Mouse (Mus musculus) lung, postnatal 14 days (tissue): Measurements from ENCODE around the gene Vac14.

Experiments
- DNase-seq: peaks from one replicate; pipeline ENCODE4 v3.0.0; 2021

The Vac14 gene

DNA sequence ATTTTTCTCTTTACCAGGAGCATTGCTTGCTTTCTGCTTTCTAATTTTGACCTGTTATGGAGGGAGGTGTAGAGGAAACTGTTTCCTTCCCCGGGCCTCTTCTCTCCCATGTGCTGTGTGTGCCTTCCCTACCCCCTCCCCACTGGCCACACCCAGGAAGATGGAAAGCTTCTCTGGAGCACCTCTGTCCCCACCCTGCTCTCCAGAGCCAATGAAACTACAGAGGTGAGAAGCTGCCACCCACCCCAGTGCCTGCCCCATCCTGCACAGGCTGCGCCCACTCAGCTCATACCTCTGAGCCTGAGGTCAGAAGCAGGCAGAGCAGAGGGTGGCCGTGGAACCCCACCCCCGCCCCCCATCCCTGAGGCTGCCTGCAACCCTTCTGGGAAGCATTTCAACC is 136.3 kb downstream of the Vac14 start:
- no peak for DNase-seq

DNA sequence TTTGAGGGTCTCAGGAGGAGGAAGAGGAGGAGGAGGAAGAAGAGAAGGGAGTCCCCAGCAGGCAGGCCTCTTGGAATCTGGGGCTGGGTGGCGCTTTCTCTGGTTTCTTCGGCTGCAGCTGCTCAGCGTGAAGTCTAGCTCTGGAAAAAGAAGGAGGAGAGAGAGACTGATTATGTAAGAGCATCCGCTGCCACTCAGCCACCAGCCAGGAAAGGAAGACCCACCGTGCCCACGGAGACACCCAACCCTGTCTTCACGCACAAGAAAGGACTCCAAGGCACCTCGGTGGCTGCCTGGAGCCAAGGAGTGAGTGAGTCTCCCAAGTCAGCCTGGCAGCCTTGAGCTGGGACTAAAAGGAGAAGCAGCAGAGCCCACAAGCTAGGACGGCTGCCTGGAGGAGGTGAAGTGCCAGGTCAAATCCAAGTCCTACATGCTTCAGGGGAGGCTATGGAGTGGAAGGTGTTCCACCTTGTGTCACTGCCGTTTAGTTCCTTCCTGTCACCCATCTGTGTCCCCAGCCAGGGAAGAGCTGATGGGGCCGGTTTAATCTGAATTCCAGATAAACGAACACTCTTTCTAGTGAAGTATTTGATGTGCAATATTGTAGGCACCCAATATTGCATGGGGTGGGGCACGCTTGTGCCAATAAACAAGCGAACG is 137.3 kb downstream of the Vac14 start:
- no peak for DNase-seq

DNA sequence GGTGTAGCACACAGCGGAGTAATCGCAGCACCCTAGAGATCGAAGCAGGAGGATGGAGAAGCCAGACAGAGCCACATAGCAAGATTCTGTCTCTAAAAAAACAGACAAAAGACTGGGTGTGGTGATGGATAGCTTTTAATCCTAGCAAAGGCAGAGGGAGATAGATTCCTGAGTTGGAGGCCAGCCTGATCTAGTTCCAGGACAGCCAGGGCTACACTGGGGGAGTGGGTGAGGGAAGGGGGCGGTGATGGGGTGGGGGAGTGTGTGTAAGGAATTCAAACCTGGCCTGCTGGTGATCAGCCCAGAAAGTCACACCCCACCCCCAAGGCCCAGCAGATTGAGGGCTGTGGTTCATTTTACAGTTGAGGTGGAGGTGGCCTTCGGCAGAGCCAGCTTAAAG is 137.8 kb downstream of the Vac14 start:
- DNase-seq: no peak

DNA sequence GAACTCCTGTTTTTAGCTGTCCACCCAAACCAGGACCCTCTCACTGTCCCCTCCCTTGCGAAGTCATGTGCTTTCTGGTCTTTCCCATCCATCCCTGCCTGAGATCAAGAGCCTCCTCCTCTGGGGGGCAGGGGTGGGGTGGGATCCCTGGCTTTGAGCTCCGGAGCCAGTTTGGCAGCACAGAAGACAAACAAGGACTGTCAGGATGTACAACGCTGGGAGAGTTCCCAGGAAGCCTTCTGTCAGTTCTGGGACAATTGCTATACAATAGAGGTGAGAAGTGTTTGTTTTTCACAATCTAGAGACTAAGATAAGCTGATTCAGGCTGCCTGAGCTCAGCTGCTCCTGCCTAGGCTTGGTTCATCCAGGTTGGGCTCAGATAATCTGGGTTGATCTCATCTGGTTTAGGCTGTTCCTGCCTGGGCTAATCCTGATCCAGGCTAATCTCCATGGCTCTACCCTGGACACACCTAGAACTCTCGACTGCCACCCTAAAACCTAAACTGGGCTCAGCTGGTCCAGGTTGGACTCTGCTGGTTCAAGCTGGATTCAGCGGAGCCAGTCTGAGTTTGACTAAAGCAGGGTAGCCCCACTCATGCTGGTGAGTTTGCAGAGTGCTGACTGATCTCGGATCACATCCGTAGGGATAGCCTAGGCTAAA is 142.0 kb downstream of the Vac14 start:
- peak; percentile 37 for DNase-seq

DNA sequence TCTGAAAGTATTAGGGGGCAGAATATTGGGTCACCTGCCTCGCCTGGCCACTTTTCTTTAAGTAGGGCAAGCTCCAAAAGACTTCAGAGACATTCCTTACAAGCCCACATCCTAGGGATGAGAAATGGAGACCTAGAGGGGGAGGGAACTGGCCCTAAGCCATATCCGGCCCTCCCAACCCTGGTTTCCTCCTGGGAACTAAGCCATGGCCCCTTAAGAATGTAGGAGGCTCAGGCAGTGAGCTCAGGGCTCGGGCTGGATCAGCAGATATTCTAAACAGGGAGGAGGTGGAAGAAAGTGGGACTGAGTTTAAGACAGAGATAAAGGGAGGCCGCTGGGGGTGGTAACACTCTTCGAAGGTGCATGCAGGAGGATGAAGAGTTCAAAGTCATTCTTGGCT is 142.8 kb downstream of the Vac14 start:
- DNase-seq: peak; percentile 79

DNA sequence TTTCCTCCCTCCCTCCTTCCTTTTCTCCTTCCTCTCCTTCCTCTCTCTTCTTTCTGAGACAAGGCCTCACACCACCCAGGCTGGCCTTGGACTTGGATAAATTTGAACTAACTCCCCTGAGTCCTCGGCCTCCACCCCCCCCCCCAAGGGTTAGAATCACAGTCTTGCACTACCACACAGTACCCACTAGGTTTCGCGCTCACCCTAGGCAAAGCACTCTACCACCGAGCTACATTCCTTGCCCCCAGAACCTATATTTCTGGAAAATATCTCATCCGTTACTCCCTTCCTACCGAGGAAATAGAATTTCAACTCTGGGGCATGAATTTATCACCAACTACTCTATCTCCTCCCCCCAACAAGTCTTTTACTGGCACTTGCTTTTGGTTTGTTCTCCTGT is 143.6 kb downstream of the Vac14 start:
- peak; percentile 14 for DNase-seq

DNA sequence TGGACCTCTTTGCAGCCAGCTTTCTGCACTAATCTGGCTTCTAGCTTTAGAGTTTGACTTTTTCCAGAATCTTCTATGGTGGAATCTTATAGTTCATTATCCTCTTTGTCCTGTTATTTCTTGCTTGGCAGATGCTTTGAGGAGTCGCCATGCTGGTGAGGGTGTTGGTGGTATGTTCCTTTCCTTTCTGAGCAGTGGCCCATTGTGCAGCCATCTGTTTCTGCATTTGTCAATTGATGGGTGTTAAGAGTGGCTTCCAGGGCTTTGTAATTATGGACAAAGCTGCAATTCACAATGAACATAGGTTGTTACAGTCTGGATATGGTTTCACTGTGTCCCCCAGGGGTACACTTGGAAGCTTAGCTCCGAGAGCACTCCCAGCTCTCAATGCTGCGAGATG is 146.3 kb downstream of the Vac14 start:
- no peak for DNase-seq

DNA sequence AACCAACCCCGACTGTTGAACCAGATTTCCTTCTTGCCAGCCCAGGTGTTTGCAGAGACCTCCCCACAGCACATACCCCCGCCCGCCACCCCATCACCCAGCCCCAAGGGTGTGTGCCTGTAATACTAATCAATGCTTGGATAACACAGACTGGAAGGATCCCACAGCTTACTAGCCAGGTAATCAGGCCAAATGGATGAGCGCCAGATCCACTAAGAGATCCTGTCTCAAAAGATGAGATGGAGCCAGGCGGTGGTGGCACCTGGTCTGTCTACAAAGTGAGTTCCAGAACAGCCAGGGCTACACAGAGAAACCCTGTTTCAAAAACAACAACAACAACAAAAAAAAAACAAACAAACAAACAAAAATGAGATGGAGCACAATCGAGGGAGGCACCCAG is 148.9 kb downstream of the Vac14 start:
- DNase-seq: no peak
